Mouse (Mus musculus) ovary, adult 18-20 months (tissue): Measurements from ENCODE around the gene Fut4.
"Not testable (repeated sequence)": the region's sequence is repeated elsewhere in the genome, so short reads cannot be mapped to it uniquely, and the experiment has no call there.

ENCODE experiments used
- DNase-seq: peaks from one replicate; pipeline ENCODE4 v3.0.0; 2022; ENCODE audit warnings: low spot score, mixed read lengths

Fut4 gene

DNA sequence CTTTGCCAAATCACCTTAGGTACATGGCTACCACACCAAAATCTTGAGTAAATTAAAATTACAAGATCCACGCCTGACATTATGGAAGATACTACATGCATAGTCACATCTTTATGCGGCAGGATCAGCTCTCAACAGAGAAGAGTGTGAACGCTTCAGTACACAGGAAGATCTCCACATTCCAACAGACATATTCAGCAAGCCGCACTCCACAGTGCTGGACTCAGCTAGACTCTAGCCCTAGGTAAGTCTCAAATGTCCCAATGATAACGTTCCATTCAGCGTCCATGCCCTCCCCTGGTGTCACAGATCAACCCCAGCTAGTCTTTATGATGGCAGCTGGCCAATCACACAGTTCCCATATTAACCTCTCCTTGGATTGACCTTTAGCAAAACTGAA, 26.2 kb downstream of the Fut4 start:
- no peak for DNase-seq

DNA sequence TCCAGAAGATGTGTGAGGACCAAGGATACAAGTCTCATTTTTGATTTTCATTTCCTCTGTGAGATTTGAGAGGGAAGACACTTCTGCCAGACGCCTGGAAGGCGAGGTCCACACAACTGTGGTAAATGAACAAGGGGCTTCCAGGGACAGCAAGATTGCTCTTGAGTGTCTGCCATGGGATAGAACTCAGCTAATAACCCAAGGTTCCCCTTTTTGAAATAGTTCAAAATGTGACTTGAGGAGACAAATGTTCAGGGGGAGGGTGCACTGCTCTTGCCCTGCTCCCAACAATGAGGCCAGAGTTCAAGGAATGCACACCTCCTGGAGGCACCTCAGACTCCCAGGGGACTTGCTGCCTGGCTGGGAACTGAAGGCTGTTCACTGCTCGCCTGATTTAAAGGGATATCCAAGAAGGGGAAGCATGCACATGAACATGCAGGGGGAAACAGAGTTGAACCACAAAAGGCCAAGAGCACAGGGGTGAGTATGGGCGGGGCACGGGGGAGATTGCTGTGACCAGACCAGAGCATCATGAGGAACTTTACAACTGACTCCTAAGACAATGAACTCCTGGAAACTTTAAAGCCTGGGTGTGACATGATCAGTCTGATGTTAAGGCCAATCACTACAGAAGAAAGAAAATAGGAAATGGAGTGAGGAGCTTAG, 27.3 kb downstream of the Fut4 start:
- DNase-seq: no peak

- no peak for DNase-seq
Measured at GRCm38 (mm10) chr9:14721610-14722009, 30.6 kb downstream of the Fut4 start.

DNA sequence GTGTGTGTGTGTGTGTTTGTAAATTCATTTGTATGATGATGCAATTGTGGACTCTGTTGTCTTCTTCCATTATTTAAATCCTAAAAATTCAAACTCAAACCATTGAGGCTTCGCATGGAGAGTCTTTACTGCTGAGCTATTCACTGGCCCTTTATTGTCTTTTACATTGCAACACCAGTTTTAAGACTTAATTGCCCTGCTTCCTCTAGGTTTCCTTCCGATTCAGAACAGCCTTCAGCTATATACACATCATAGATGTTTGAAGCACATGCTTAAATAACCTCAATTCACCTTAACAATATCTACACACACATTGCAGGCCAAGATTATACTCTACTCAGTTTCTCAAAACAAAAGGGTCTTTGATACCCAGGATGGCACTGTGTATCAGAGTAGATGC, 31.8 kb downstream of the Fut4 start:
- no peak for DNase-seq

DNA sequence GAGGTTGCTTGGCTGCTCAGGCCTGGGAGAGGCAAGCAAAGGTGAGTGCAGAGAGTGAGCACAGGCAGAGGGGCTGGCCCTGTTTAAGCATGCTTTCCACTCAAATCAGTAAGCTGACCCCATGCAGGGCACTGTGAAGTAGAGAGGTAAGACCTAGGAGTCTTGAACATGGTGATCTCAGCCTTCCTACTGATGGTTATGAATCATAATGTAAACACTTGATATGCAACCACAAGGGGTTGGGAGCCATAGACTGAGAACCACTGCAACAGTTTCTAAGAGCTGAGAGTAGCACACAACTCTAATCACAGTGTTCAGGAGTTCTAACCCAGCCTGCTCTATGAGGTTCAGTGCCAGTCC, 33.9 kb downstream of the Fut4 start:
- DNase-seq: no peak

- no peak for DNase-seq
Measured at GRCm38 (mm10) chr9:14717689-14718331, 34.4 kb downstream of the Fut4 start.

GRCm38 (mm10) chr9:14715258-14715657, 36.9 kb downstream of the Fut4 start:
- DNase-seq: no peak

DNA sequence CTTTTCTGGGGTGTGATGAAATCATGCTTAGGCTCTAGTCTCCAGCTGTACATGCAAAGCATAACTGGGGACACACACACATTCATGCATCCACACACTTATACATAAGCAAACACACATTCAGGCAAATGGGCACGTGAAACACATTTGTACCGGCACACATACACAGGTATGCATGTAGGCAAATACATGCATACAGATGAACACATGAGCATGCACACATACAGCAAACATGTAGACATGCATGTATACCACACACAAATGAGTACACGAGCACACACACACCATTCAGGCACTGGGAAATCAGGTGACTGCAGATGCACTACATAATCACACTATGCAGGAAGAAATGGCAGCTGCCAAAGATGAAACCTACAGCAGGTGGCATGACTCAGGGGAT, 41.3 kb downstream of the Fut4 start:
- no peak for DNase-seq

GRCm38 (mm10) chr9:14705321-14706162, 46.7 kb downstream of the Fut4 start:
- DNase-seq: no peak

- DNase-seq: not testable (repeated sequence)
Measured at GRCm38 (mm10) chr9:14700795-14701194, 51.4 kb downstream of the Fut4 start.

- no peak for DNase-seq
Measured at GRCm38 (mm10) chr9:14699288-14699640, 52.9 kb downstream of the Fut4 start.

- peak; percentile 64 for DNase-seq
Measured at GRCm38 (mm10) chr9:14698582-14699287, 53.5 kb downstream of the Fut4 start.
